Mouse (Mus musculus): Measurements from ENCODE around the gene Slc47a2. TPM values are rescaled to one million over a fixed set of nuclear protein-coding genes. Genes with fewer than 3 reads are reported as not detected.

Slc47a2 gene
- total and polyA plus RNA-seq, 3 experiments: 0.15 to 0.25 TPM; not detected in 1

GRCm38 (mm10) chr11:61266551-61267533 lies 75.8 kb downstream of the Slc47a2 start, which contains the start of gene Aldh3a2 (continued):
- TF ChIP-seq MYC (IDR thresholded peaks at IDR 0.05; ENCODE audit: low read depth, low read length): 0 out of 2 replicates have a peak, but pooled peaks have one; percentile 48
- no peak for TF ChIP-seq SMC3 (IDR thresholded peaks at IDR 0.05; ENCODE audit: low read depth, low read length)
- TF ChIP-seq GABPA (IDR thresholded peaks at IDR 0.05; ENCODE audit: low read depth, low read length): no peak
- peak; percentile 100 for TF ChIP-seq MAX (IDR thresholded peaks at IDR 0.05; ENCODE audit: low read length)
- no peak for TF ChIP-seq ZKSCAN1 (IDR thresholded peaks at IDR 0.05; ENCODE audit: low read depth, low read length)
- peak; percentile 94; the same call in 1 of the 2 replicates for TF ChIP-seq ELF1 (IDR thresholded peaks at IDR 0.05; ENCODE audit: low read depth, low read length)

GRCm38 (mm10) chr11:61263841-61264240 lies 78.8 kb downstream of the Slc47a2 start:
- no peaks in the 10 kb centered on the region for H3K9me3 ChIP-seq (replicated peaks; ENCODE audit: insufficient read depth, low read length)
- no peak for DNase-seq (ENCODE audit: low read depth, low spot score)
- H3K4me1 ChIP-seq (ENCODE audit: control insufficient read depth in 1 of 2, insufficient read depth in 2 of 2, low read length in 2 of 2): peaks cover 4 to 6% of the 10 kb centered on the region in 2 experiments
- TF ChIP-seq MEF2A (IDR thresholded peaks at IDR 0.05; ENCODE audit: extremely low read depth, insufficient replicate concordance, low read depth, low read length, poor library complexity, severe bottlenecking): no peak
- no peak for TF ChIP-seq GABPA (IDR thresholded peaks at IDR 0.05; ENCODE audit: low read depth, low read length)
- no peak for TF ChIP-seq ZNF384 (IDR thresholded peaks at IDR 0.05; ENCODE audit: low read depth, low read length)
- TF ChIP-seq HCFC1 (IDR thresholded peaks at IDR 0.05; ENCODE audit: low read depth, low read length): no peak
- no peak for TF ChIP-seq EP300 (IDR thresholded peaks at IDR 0.05; ENCODE audit: low read depth in 1 of 2, low read length in 2 of 2)
- TF ChIP-seq SIN3A (IDR thresholded peaks at IDR 0.05; ENCODE audit: low read length): no peak
- TF ChIP-seq BHLHE40 (IDR thresholded peaks at IDR 0.05; ENCODE audit: borderline replicate concordance, low read depth, low read length): no peak
- no peak for TF ChIP-seq SMC3 (IDR thresholded peaks at IDR 0.05; ENCODE audit: low read depth, low read length)
- TF ChIP-seq TAL1 (IDR thresholded peaks at IDR 0.05; ENCODE audit: low read length): no peak
- no peak for TF ChIP-seq CTCF (IDR thresholded peaks at IDR 0.05 in 2 of 3, conservative IDR thresholded peaks at IDR 0.05 in 1 of 3; ENCODE audit: control insufficient read depth in 1 of 3, insufficient read depth in 1 of 3, low read depth in 2 of 3, low read length in 3 of 3, poor library complexity in 1 of 3, severe bottlenecking in 1 of 3)
- no peak for TF ChIP-seq E2F4 (IDR thresholded peaks at IDR 0.05; ENCODE audit: borderline replicate concordance, low read depth, low read length)
- TF ChIP-seq GATA1 (IDR thresholded peaks at IDR 0.05; ENCODE audit: low read depth, low read length): no peak
- TF ChIP-seq POLR2AphosphoS2 (IDR thresholded peaks at IDR 0.05; ENCODE audit: low read length): no peak
- TF ChIP-seq JUND (IDR thresholded peaks at IDR 0.05; ENCODE audit: low read depth, low read length): no peak
- no peak for TF ChIP-seq USF1 (IDR thresholded peaks at IDR 0.05; ENCODE audit: low read depth, low read length)
- no peak overlapping the region for H3K9ac ChIP-seq (ENCODE audit: control insufficient read depth, low read depth, low read length, poor library complexity, severe bottlenecking)
- peaks cover 8% of the 10 kb centered on the region in 2 experiments for H3K36me3 ChIP-seq (ENCODE audit: control insufficient read depth in 1 of 2, insufficient read depth in 2 of 2, low read length in 2 of 2)
- H3K27me3 ChIP-seq (ENCODE audit: control insufficient read depth in 1 of 2, insufficient read depth in 2 of 2, low read length in 2 of 2): no peaks in the 10 kb centered on the region
- H3K27ac ChIP-seq (ENCODE audit: control insufficient read depth, low read depth, low read length): no peak overlapping the region
- no peak overlapping the region for H3K4me3 ChIP-seq (ENCODE audit: control insufficient read depth in 1 of 2, insufficient read depth in 1 of 2, low read depth in 2 of 2, low read length in 2 of 2)
- no peaks in the 10 kb centered on the region; the same call in 1 of the 2 replicates for H3K79me2 ChIP-seq (ENCODE audit: control insufficient read depth, insufficient read depth, low read length, poor library complexity)

Data from MEL (cell line).